Mouse (Mus musculus) forebrain, embryonic 16.5 days (tissue): Measurements from ENCODE around the gene Cbx4. TPM values are rescaled to one million over a fixed set of nuclear protein-coding genes. Genes with fewer than 3 reads are reported as not detected.

Experiments used
- ATAC-seq: fragments of 200-750 bp; cut with Nextera tagmentation; 2 replicates; pipeline ENCODE4 v1.8.0; 2017; ENCODE audit warnings: mild to moderate bottlenecking, moderate library complexity
- H3K27ac ChIP-seq: fragments of 300-500 bp; sonication (generic); 2 replicates; pipeline ENCODE4 v1.5.1; 2014; ENCODE audit warnings: low read length, control low read depth
- H3K27me3 ChIP-seq: fragments of 300-500 bp; sonication (generic); replicated peaks from 2 replicates; pipeline ENCODE4 v1.6.1; 2014; ENCODE audit warnings: low read length; ENCODE audit not compliant: control insufficient read depth, insufficient read depth
- H3K36me3 ChIP-seq: fragments of 300-500 bp; sonication (generic); 2 replicates; pipeline ENCODE4 v1.6.1; 2014; ENCODE audit not compliant: control insufficient read depth, insufficient read depth
- H3K4me1 ChIP-seq: fragments of 300-500 bp; sonication (generic); replicated peaks from 2 replicates; pipeline ENCODE4 v1.6.1; 2014; ENCODE audit warnings: low read length; ENCODE audit not compliant: control insufficient read depth, insufficient read depth
- H3K4me2 ChIP-seq: fragments of 300-500 bp; sonication (generic); 2 replicates; pipeline ENCODE4 v1.6.1; 2014; ENCODE audit warnings: mild to moderate bottlenecking, low read length, control low read depth
- H3K4me3 ChIP-seq: fragments of 300-500 bp; sonication (generic); replicated peaks from 2 replicates; pipeline ENCODE4 v1.5.1; 2014; ENCODE audit warnings: mild to moderate bottlenecking, low read length, control low read depth
- H3K9ac ChIP-seq: fragments of 300-500 bp; sonication (generic); replicated peaks from 2 replicates; pipeline ENCODE4 v1.6.1; 2014; ENCODE audit warnings: low read depth, low read length, control low read depth
- H3K9me3 ChIP-seq: fragments of 300-500 bp; sonication (generic); 2 replicates; pipeline ENCODE4 v1.6.1; 2016; ENCODE audit warnings: low read length; ENCODE audit not compliant: control insufficient read depth
- WGBS: fragments of 180-500 bp; shearing (Covaris S2); extraction: QIAGEN DNeasy Blood & Tissue Kit; methylation state at CpG from one replicate; pipeline ENCODE4 v1.1.7; 2014; 5-methylcytosine and 5-hydroxymethylcytosine counted together
- polyA plus RNA-seq: library from polyadenylated mRNA; unstranded; fragments of >200 nt; fragmentation: Nextera tagmentation; extraction: Ambion mirVana; gene quantifications from 2 replicates; pipeline ENCODE4 v1.2.1, GENCODE M21; 2015

Cbx4 gene
- polyA plus RNA-seq, 1 experiment from 2014 or later = 18.5 TPM

DNA sequence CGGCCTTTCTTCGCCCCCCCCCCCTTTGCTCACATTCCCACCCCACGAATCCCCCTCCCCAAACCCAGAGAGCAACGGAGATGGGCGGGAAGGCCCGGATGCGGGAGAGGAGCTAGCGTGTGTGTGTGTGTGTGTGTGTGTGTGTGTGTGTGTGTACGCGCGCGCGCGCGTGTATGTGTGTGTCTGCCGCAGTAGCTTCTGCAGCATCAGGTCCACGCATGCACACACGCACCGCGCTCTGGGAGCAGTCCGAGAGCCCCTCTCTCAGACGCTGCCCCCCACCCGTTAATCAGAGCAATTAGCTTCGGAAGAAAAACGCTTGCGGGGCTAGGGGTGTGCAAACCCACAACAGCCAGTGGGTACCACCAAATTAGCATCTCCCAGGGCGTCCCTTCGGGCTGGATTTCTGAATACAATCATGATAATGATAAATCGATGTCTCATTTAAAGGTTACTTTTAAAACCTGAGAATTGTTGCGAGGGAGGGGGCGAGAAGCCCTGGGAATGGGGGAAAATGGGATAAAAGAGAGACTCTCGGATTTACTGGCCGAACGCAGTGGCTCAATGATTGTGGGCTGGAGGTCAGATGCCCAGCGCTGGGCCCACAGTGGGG is 32.2 kb downstream of the Cbx4 start:
- H3K27ac ChIP-seq = peak overlapping the region; percentile 89
- H3K4me1 ChIP-seq = peaks cover 51% of the 10 kb centered on the region
- WGBS = under 1% methylated on average over 27 of the region's 35 CpGs
- ATAC-seq = peak; percentile 66
- no peaks in the 10 kb centered on the region for H3K36me3 ChIP-seq
- peaks cover 49% of the 10 kb centered on the region for H3K27me3 ChIP-seq
- peak overlapping the region; percentile 60 for H3K9ac ChIP-seq
- peak overlapping the region; percentile 44 for H3K4me3 ChIP-seq
- no peaks in the 10 kb centered on the region for H3K9me3 ChIP-seq
- H3K4me2 ChIP-seq = peak overlapping the region; percentile 96

- under 1% methylated on average over 40 of the region's 42 CpGs for WGBS
- peak; percentile 97 for ATAC-seq
- H3K27me3 ChIP-seq = peaks cover 48% of the 10 kb centered on the region
Measured at GRCm38 (mm10) chr11:119053257-119053670, 32.8 kb downstream of the Cbx4 start.

DNA sequence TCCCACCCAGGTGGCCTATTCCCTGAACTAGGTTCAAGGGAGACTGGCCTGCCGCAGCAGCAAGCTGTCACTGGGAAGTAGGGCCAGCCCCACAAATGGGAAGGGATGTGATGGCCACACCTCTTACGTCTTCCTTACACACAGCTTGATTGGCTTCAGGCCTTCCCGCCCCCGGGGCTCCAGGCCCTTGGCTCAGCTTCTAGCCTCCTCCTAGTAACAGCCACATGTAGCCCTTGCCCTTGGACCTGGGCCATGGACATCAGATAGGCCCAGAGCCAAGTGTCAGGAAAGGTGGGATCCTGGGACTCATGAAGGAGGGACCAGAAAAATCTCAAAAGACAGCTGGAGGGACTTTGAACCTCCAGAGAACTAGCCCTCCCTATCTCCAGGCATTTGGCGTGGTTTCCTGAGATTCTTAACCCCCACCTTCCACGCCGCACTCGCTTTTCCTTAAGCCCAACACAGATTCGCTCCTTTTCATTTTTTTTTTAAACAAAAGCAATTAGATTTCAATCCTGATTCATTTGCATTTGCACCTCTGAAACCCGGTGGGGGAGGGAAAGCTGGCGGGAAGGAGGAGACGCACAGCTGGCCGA is 33.3 kb downstream of the Cbx4 start:
- ATAC-seq = no peak; the same call in 1 of the 2 replicates

More at GRCm38 (mm10) chr11:119053257-119053670, 32.8 kb downstream of the Cbx4 start:
- no peaks in the 10 kb centered on the region for H3K36me3 ChIP-seq
- peak overlapping the region; percentile 96 for H3K4me2 ChIP-seq
- peak overlapping the region; percentile 44 for H3K4me3 ChIP-seq
- H3K9ac ChIP-seq = peak overlapping the region; percentile 60
- H3K4me1 ChIP-seq = peaks cover 49% of the 10 kb centered on the region
- H3K9me3 ChIP-seq = no peaks in the 10 kb centered on the region
- peak overlapping the region; percentile 89 for H3K27ac ChIP-seq

GRCm38 (mm10) chr11:119051927-119052660 is 33.9 kb downstream of the Cbx4 start:
- H3K9me3 ChIP-seq = no peaks in the 10 kb centered on the region
- H3K27me3 ChIP-seq = peaks cover 47% of the 10 kb centered on the region
- peak overlapping the region; percentile 89 for H3K27ac ChIP-seq
- ATAC-seq = peak; percentile 14; the same call in 1 of the 2 replicates
- 4% methylated on average over 15 of the region's 15 CpGs for WGBS
- no peak overlapping the region for H3K4me3 ChIP-seq
- peak overlapping the region; percentile 60; the same call in 1 of the 2 replicates for H3K9ac ChIP-seq
- no peaks in the 10 kb centered on the region for H3K36me3 ChIP-seq
- no peak overlapping the region for H3K4me2 ChIP-seq
- peaks cover 49% of the 10 kb centered on the region for H3K4me1 ChIP-seq

More for the DNA sequence above, 33.3 kb downstream of the Cbx4 start:
- Histone ChIP-seq H3K9me3 (no peaks in the 10 kb centered on the region), H3K4me3 (peak overlapping the region; percentile 44), H3K4me1 (peaks cover 49% of the 10 kb centered on the region), H3K27ac (peak overlapping the region; percentile 89), H3K36me3 (no peaks in the 10 kb centered on the region), H3K4me2 (peak overlapping the region; percentile 96), H3K27me3 (peaks cover 48% of the 10 kb centered on the region), H3K9ac (peak overlapping the region; percentile 60)
- 3% methylated on average over 13 of the region's 13 CpGs for WGBS

DNA sequence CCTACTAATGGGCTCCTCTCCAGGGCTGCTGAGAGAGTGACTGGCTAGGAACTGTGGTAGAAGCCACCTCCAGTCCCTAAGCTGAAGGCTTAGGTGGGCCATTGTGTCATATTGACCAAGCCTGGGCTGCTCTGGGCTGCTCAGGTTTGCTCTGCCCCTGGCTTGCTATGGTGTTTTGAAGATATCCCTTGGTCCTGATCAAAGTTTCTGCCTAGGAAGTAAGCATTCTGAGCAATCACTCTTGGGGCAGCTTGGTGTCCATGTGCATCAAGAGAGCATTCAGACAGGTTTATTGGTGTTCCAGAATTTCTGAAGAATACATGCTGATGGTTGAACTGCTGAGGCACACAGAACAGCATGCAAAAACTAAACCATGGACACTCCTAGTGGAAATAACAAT is 34.6 kb downstream of the Cbx4 start:
- no peak overlapping the region for H3K9ac ChIP-seq
- no peak for ATAC-seq
- H3K4me3 ChIP-seq = no peak overlapping the region
- peaks cover 53% of the 10 kb centered on the region for H3K4me1 ChIP-seq
- H3K4me2 ChIP-seq = no peak overlapping the region
- no peak overlapping the region for H3K27ac ChIP-seq
- no peaks in the 10 kb centered on the region for H3K9me3 ChIP-seq
- H3K27me3 ChIP-seq = peaks cover 50% of the 10 kb centered on the region
- H3K36me3 ChIP-seq = no peaks in the 10 kb centered on the region

DNA sequence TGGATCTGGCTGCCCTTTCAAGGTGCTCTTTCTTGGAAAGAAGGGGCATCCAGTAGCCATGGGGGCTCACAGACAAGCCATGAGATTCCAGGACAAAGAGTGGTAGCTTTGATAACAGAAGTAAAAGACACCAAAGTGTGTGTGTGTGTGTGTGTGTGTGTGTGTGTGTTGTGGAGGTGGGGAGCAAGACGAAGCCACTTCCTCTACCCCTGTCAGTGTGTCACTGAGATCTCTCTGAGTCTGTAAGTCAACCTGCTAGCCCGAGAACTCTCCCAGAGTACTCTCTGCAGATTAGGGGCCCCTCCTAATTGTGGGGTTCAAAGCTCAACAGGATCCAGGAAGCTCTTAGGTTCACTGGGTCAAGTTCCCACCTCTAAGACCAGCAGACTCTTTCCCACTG is 35.7 kb downstream of the Cbx4 start:
- WGBS = 0% methylated on average over 2 of the region's 2 CpGs
- no peaks in the 10 kb centered on the region for H3K36me3 ChIP-seq
- no peak overlapping the region for H3K9ac ChIP-seq
- ATAC-seq = no peak
- no peak overlapping the region for H3K27ac ChIP-seq
- no peak overlapping the region for H3K4me3 ChIP-seq
- H3K27me3 ChIP-seq = peaks cover 61% of the 10 kb centered on the region
- H3K9me3 ChIP-seq = no peaks in the 10 kb centered on the region
- H3K4me1 ChIP-seq = peaks cover 51% of the 10 kb centered on the region
- no peak overlapping the region for H3K4me2 ChIP-seq

GRCm38 (mm10) chr11:119048133-119048510 is 37.9 kb downstream of the Cbx4 start:
- peaks cover 81% of the 10 kb centered on the region for H3K27me3 ChIP-seq

GRCm38 (mm10) chr11:119047261-119048132 is 38.5 kb downstream of the Cbx4 start:
- Histone ChIP-seq H3K4me2 (peak overlapping the region; percentile 70), H3K9me3 (no peaks in the 10 kb centered on the region), H3K4me1 (peaks cover 42% of the 10 kb centered on the region), H3K27me3 (peaks cover 83% of the 10 kb centered on the region), H3K4me3 (peak overlapping the region; percentile 43), H3K36me3 (no peaks in the 10 kb centered on the region), H3K9ac (0 out of 2 replicates have a peak overlapping the region, but pooled peaks have one; percentile 45), H3K27ac (no peak overlapping the region)
- WGBS = under 1% methylated on average over 43 of the region's 43 CpGs
- ATAC-seq = no peak

More at GRCm38 (mm10) chr11:119048133-119048510, 37.9 kb downstream of the Cbx4 start:
- H3K4me3 ChIP-seq = no peak overlapping the region; the same call in 1 of the 2 replicates
- no peaks in the 10 kb centered on the region for H3K36me3 ChIP-seq
- no peak overlapping the region for H3K9ac ChIP-seq
- no peak overlapping the region for H3K27ac ChIP-seq
- H3K4me2 ChIP-seq = peak overlapping the region; percentile 14; the same call in 1 of the 2 replicates
- no peak for ATAC-seq
- 0% methylated on average over 13 of the region's 13 CpGs for WGBS
- H3K9me3 ChIP-seq = no peaks in the 10 kb centered on the region
- peaks cover 46% of the 10 kb centered on the region for H3K4me1 ChIP-seq
